Mouse (Mus musculus) cerebellum, adult 2 months (tissue): ENCODE measurements at regions not wholly inside any gene's neighbourhood (a gene's known extent, or its start where the extent isn't known, plus 50 kb on each side); places are given as distances from the start of the nearest gene placed in this dataset.

Experiments used
- CTCF ChIP-seq: fragments of 200-500 bp; IDR thresholded peaks from 2 replicates; pipeline ENCODE4 v1.5.1; 2011; ENCODE audit warnings: low read depth, mild to moderate bottlenecking, control low read depth, low read length, moderate library complexity, borderline replicate concordance; ENCODE audit not compliant: insufficient read depth
- POLR2A ChIP-seq: fragments of 200-500 bp; IDR thresholded peaks from 2 replicates; pipeline ENCODE4 v1.6.1; 2011; ENCODE audit warnings: low read length, control low read depth, borderline replicate concordance; ENCODE audit not compliant: insufficient read depth

- no peak for TF ChIP-seq POLR2A
- no peak for TF ChIP-seq CTCF
Measured at GRCm38 (mm10) chr10:11846141-11846540, 502.9 kb downstream of the Epm2a start.
